In the genomic region with DNA sequence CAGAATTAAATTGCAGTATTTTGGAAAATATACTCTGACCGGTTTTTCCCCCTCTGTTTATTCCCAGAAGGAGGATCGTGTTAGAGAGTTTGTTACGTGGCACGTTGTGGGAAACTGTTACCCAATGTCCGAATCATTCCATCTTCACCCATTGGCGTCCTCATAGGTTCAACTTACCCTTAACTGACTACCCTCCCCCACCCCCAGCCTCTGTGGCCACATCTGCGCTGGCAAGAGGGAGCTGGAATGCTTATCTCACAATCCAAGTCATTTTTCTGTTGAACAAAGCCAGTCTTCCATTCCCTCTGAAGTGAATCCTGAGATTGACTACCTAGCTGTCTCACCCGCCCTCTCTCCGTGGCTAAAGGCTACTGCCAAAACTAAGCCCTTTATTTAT, we compare ENCODE assay signal across 9 mouse cellular contexts. TPM values are rescaled to one million over a fixed set of nuclear protein-coding genes. Genes with fewer than 3 reads are reported as not detected.
DNase-seq lines count a peak whose midpoint lies in the region; ATAC-seq and TF ChIP-seq lines count a peak whose summit lies in the region.
"Had no signal": no experiment of that assay in that cellular context is flagged by ENCODE, and none has a peak within 500 bp of the region (broad histone marks: within the 10 kb centered on the region; RNA-seq: fewer than 3 reads in every experiment).

No protein-coding gene starts in this region.

- H3K27ac ChIP-seq in CH12.LX (ENCODE audit: insufficient read depth, low read depth) = no peak overlapping the region; the same call in 1 of the 2 replicates
- H3K27ac ChIP-seq in forebrain, postnatal 0 days (ENCODE audit: low read depth, low read length) = no peak overlapping the region
- H3K27ac ChIP-seq in liver, embryonic 16.5 days (ENCODE audit: low read length) = peak overlapping the region; percentile 66

- TF ChIP-seq RAD21 in CH12.LX (IDR thresholded peaks at IDR 0.05; ENCODE audit: low read depth, low read length) = no peak

- dilution Hi-C loops in CH12.LX (cut with MboI; ENCODE audit: extremely low pct_ligation_motif_present, extremely low pct_unique_long_range_greater_than_20kb, low sequenced_read_pairs) = no loop called here

- H3K4me1 ChIP-seq in CH12.LX (ENCODE audit: control insufficient read depth in 1 of 2, insufficient read depth in 2 of 2) = peaks cover 26 to 66% of the 10 kb centered on the region in 2 experiments
- H3K4me1 ChIP-seq in forebrain, postnatal 0 days (ENCODE audit: insufficient read depth) = no peaks in the 10 kb centered on the region; the same call in 1 of the 2 replicates
- peaks cover 27% of the 10 kb centered on the region for H3K4me1 ChIP-seq in liver, embryonic 16.5 days (ENCODE audit: control insufficient read depth, low read depth, low read length)

- 31% methylated on average over 9 of the region's 9 CpGs for WGBS in forebrain, postnatal 0 days
- WGBS in liver, embryonic 16.5 days (ENCODE audit: insufficient replicate concordance) = 25% methylated on average over 9 of the region's 9 CpGs

- peaks cover 36% of the 10 kb centered on the region for H3K79me2 ChIP-seq in CH12.LX (replicated peaks; ENCODE audit: control insufficient read depth, extremely low read depth, insufficient read depth, poor library complexity, severe bottlenecking)

- in situ Hi-C loops in CH12.LX (cut with MboI; ENCODE audit: low pct_ligation_motif_present, low pct_unique_long_range_greater_than_20kb, low sequenced_read_pairs) = loop anchor here (5.0 kb wide), 3 partner anchors 35 to 110 kb away; no protein-coding TSS in a partner anchor

- H3K27me3 ChIP-seq in CH12.LX (replicated peaks) = no peaks in the 10 kb centered on the region
- H3K27me3 ChIP-seq in forebrain, postnatal 0 days (ENCODE audit: insufficient read depth, low read length) = peaks cover 18% of the 10 kb centered on the region
- H3K27me3 ChIP-seq in liver, embryonic 16.5 days (ENCODE audit: control insufficient read depth, insufficient read depth, low read depth, low read length) = peaks cover 16% of the 10 kb centered on the region
- H3K27me3 ChIP-seq: Patski had no signal

- peak; percentile 89 for DNase-seq in heart, adult 11 months
- DNase-seq in heart, postnatal 10 days = no peak
- no peak for DNase-seq in CH12.LX (ENCODE audit: extremely low read depth)
- DNase-seq in forebrain, postnatal 0 days = no peak
- no peak for DNase-seq in adrenal gland, adult 18-20 months (ENCODE audit: low spot score in 2 of 2)
- DNase-seq in left cerebral cortex, postnatal 4 days = no peak
- DNase-seq in adrenal gland, adult 8-10 months = no peak

- intact Hi-C loops in heart, postnatal 10 days (cut with DNase I) = no loop called here
- intact Hi-C loops in left cerebral cortex, postnatal 4 days (cut with DNase I) = no loop called here

- no peak for TF ChIP-seq CTCF in CH12.LX (conservative IDR thresholded peaks at IDR 0.05 in 1 of 2, IDR thresholded peaks at IDR 0.05 in 1 of 2; ENCODE audit: low read depth in 2 of 2, low read length in 2 of 2)
- no peak for TF ChIP-seq CTCF in forebrain, postnatal 0 days (IDR thresholded peaks at IDR 0.05; ENCODE audit: low read depth)

- ATAC-seq in forebrain, postnatal 0 days = no peak
- no peak for ATAC-seq in liver, embryonic 16.5 days (ENCODE audit: low read depth)

- H3K9ac ChIP-seq in CH12.LX (ENCODE audit: insufficient read depth, low read depth) = peak overlapping the region; percentile 34
- H3K9ac ChIP-seq in forebrain, postnatal 0 days = no peak overlapping the region
- peak overlapping the region; percentile 60 for H3K9ac ChIP-seq in liver, embryonic 16.5 days (ENCODE audit: low read depth, low read length)

- peaks cover 0 to 18% of the 10 kb centered on the region in 2 experiments for H3K36me3 ChIP-seq in CH12.LX (replicated peaks in 1 of 2; ENCODE audit: control insufficient read depth in 1 of 2, insufficient read depth in 1 of 2, low read length in 1 of 2)
- no peaks in the 10 kb centered on the region for H3K36me3 ChIP-seq in forebrain, postnatal 0 days (ENCODE audit: insufficient read depth)
- no peaks in the 10 kb centered on the region for H3K36me3 ChIP-seq in liver, embryonic 16.5 days (ENCODE audit: control insufficient read depth, insufficient read depth)

- TF ChIP-seq POLR2A in CH12.LX (IDR thresholded peaks at IDR 0.05; ENCODE audit: low read depth, low read length) = no peak

- H3K4me3 ChIP-seq in CH12.LX (replicated peaks in 1 of 3; ENCODE audit: low read depth in 2 of 3, low read length in 2 of 3, poor library complexity in 1 of 3) = peak overlapping the region in 2 of 3 experiments; percentile 65 to 69
- H3K4me3 ChIP-seq in forebrain, postnatal 0 days (ENCODE audit: low read depth, low read length) = no peak overlapping the region
- H3K4me3 ChIP-seq in liver, embryonic 16.5 days (ENCODE audit: low read depth, low read length) = peak overlapping the region; percentile 85

- TF ChIP-seq EP300 in CH12.LX (IDR thresholded peaks at IDR 0.05; ENCODE audit: low read length) = no peak

- H3K4me2 ChIP-seq in CH12.LX (ENCODE audit: insufficient read depth, low read depth, poor library complexity, severe bottlenecking) = peak overlapping the region; percentile 66
- 0 out of 2 replicates have a peak overlapping the region, but pooled peaks have one; percentile 73 for H3K4me2 ChIP-seq in forebrain, postnatal 0 days (ENCODE audit: low read depth)
- H3K4me2 ChIP-seq in liver, embryonic 16.5 days (ENCODE audit: low read depth, low read length) = peak overlapping the region; percentile 91

- H3K9me3 ChIP-seq in CH12.LX (replicated peaks; ENCODE audit: low read length) = peaks cover 8% of the 10 kb centered on the region
- H3K9me3 ChIP-seq in forebrain, postnatal 0 days (ENCODE audit: low read length) = no peaks in the 10 kb centered on the region
- H3K9me3 ChIP-seq in liver, embryonic 16.5 days (replicated peaks; ENCODE audit: control insufficient read depth, low read length) = no peaks in the 10 kb centered on the region

TF ChIP-seq in CH12.LX, 34 proteins besides CTCF, POLR2A, EP300 and RAD21 (continues in another document):
- no peak for TF ChIP-seq NRF1 (IDR thresholded peaks at IDR 0.05; ENCODE audit: low read depth, low read length)
- TF ChIP-seq PAX5 (IDR thresholded peaks at IDR 0.05; ENCODE audit: low read length) = no peak
- no peak for TF ChIP-seq MAX (IDR thresholded peaks at IDR 0.05; ENCODE audit: low read length)
- no peak for TF ChIP-seq TCF12 (IDR thresholded peaks at IDR 0.05; ENCODE audit: low read depth, low read length)
- no peak for TF ChIP-seq SIN3A (IDR thresholded peaks at IDR 0.05; ENCODE audit: low read length)
- TF ChIP-seq JUN (IDR thresholded peaks at IDR 0.05; ENCODE audit: insufficient read depth, low read depth, low read length) = no peak
- no peak for TF ChIP-seq CHD1 (IDR thresholded peaks at IDR 0.05; ENCODE audit: low read depth, low read length)
- no peak for TF ChIP-seq GABPA (IDR thresholded peaks at IDR 0.05; ENCODE audit: insufficient replicate concordance, low read depth, low read length)
- no peak for TF ChIP-seq SMC3 (IDR thresholded peaks at IDR 0.05; ENCODE audit: low read depth, low read length)
- TF ChIP-seq ELF1 (IDR thresholded peaks at IDR 0.05; ENCODE audit: low read depth, low read length) = no peak

RNA-seq across cellular contexts. Expression of a gene that starts 0.9 kb away (rescaled TPM):
- 10 to 100 TPM; 11.9 to 17.4 TPM for total RNA-seq in heart, postnatal 10 days (2021)
- total RNA-seq in CH12.LX (2012; rRNA removed) (69.0 and 70.1 TPM in 2 replicates), CH12.LX (2014; rRNA removed) (43.5 and 51.9 TPM in 2 replicates)
- polyA plus RNA-seq in CH12.LX (2012; ENCODE audit: insufficient read length, low read depth) = 63.7 and 64.6 TPM in 2 replicates
- 44.2 and 48.5 TPM in 2 replicates for total RNA-seq in forebrain, postnatal 0 days (2014; rRNA removed)
- polyA plus RNA-seq in forebrain, postnatal 0 days (2015; fragmentation: Nextera tagmentation; extraction: Ambion mirVana) = 68.4 and 73.9 TPM in 2 replicates
- 78.8 and 88.7 TPM in 2 replicates for polyA plus RNA-seq in liver, embryonic 16.5 days (2015; fragmentation: Nextera tagmentation; extraction: Ambion mirVana)
- 10 to 100 TPM; 17.2 to 19.3 TPM for total RNA-seq in adrenal gland, adult 18-20 months (2021)
- 10 to 100 TPM; 38.7 to 41.3 TPM for total RNA-seq in left cerebral cortex, postnatal 4 days (2021)
- total RNA-seq in adrenal gland, adult 8-10 months (2022) = 10 to 100 TPM; 21.0 to 25.6 (median 22.2) TPM

RNA-seq across cellular contexts. Expression of a gene that starts 25.1 kb away (rescaled TPM):
- total RNA-seq in heart, postnatal 10 days (2021) = 10 to 100 TPM; 10.9 TPM
- total RNA-seq in CH12.LX (2012; rRNA removed) (15.7 and 16.1 TPM in 2 replicates), CH12.LX (2014; rRNA removed) (1.6 and 3.5 TPM in 2 replicates)
- polyA plus RNA-seq in CH12.LX (2012; ENCODE audit: insufficient read length, low read depth) = 10.3 and 10.8 TPM in 2 replicates
- total RNA-seq in forebrain, postnatal 0 days (2014; rRNA removed) = 5.4 and 7.6 TPM in 2 replicates
- 8.8 and 9.9 TPM in 2 replicates for polyA plus RNA-seq in forebrain, postnatal 0 days (2015; fragmentation: Nextera tagmentation; extraction: Ambion mirVana)
- 5.9 and 6.4 TPM in 2 replicates for polyA plus RNA-seq in liver, embryonic 16.5 days (2015; fragmentation: Nextera tagmentation; extraction: Ambion mirVana)
- total RNA-seq in adrenal gland, adult 18-20 months (2021) = 10 to 100 TPM; 20.3 to 20.7 TPM
- total RNA-seq in left cerebral cortex, postnatal 4 days (2021) = 10 to 100 TPM; 18.1 to 18.2 TPM
- 10 to 100 TPM; 24.8 to 34.0 (median 27.3) TPM for total RNA-seq in adrenal gland, adult 8-10 months (2022)

RNA-seq across cellular contexts. Expression of a gene that starts 25.5 kb away (rescaled TPM):
- total RNA-seq in heart, postnatal 10 days (2021) = 10 to 100 TPM; 14.8 to 19.9 TPM
- 51.7 and 74.0 TPM in 2 replicates for total RNA-seq in CH12.LX (2012; rRNA removed)
- 20.7 and 30.6 TPM in 2 replicates for total RNA-seq in CH12.LX (2014; rRNA removed)
- 24.1 and 34.0 TPM in 2 replicates for polyA plus RNA-seq in CH12.LX (2012; ENCODE audit: insufficient read length, low read depth)
- 19.2 and 20.3 TPM in 2 replicates for total RNA-seq in forebrain, postnatal 0 days (2014; rRNA removed)
- 17.7 and 18.6 TPM in 2 replicates for polyA plus RNA-seq in forebrain, postnatal 0 days (2015; fragmentation: Nextera tagmentation; extraction: Ambion mirVana)
- polyA plus RNA-seq in liver, embryonic 16.5 days (2015; fragmentation: Nextera tagmentation; extraction: Ambion mirVana) = 12.7 TPM in 2 replicates
- 10 to 100 TPM; 26.2 to 27.6 TPM for total RNA-seq in adrenal gland, adult 18-20 months (2021)
- 10 to 100 TPM; 12.5 to 15.6 TPM for total RNA-seq in left cerebral cortex, postnatal 4 days (2021)
- 10 to 100 TPM; 29.0 to 32.1 (median 30.3) TPM for total RNA-seq in adrenal gland, adult 8-10 months (2022)

RNA-seq across cellular contexts. Expression of a gene that starts 28.4 kb away (rescaled TPM):
- total RNA-seq in heart, postnatal 10 days (2021) = under 1 TPM; 0.15 to 0.48 TPM
- total RNA-seq in CH12.LX (2012; rRNA removed) = 35.3 and 36.1 TPM in 2 replicates
- total RNA-seq in CH12.LX (2014; rRNA removed) = 13.5 and 15.5 TPM in 2 replicates
- polyA plus RNA-seq in CH12.LX (2012; ENCODE audit: insufficient read length, low read depth) = 36.9 and 38.9 TPM in 2 replicates
- total RNA-seq in forebrain, postnatal 0 days (2014; rRNA removed) = 0.24 TPM in 1 of 2 replicates, not detected in the other
- 0.05 and 0.18 TPM in 2 replicates for polyA plus RNA-seq in forebrain, postnatal 0 days (2015; fragmentation: Nextera tagmentation; extraction: Ambion mirVana)
- 4.0 and 5.5 TPM in 2 replicates for polyA plus RNA-seq in liver, embryonic 16.5 days (2015; fragmentation: Nextera tagmentation; extraction: Ambion mirVana)
- 1 to 10 TPM; 1.3 to 2.5 TPM for total RNA-seq in adrenal gland, adult 18-20 months (2021)
- under 1 TPM; 0.30 to 0.48 TPM for total RNA-seq in left cerebral cortex, postnatal 4 days (2021)
- 1 to 10 TPM in 3 of 4 experiments, under 1 TPM in 1; 0.95 to 1.9 (median 1.4) TPM for total RNA-seq in adrenal gland, adult 8-10 months (2022)
- polyA plus RNA-seq: Patski had no signal
